Mouse (Mus musculus) E14TG2a.4 (cell line): Measurements from ENCODE around the gene Natd1.

ENCODE experiments used
- CTCF ChIP-seq: conservative IDR thresholded peaks from 2 replicates; pipeline ENCODE4 v1.5.1; 2014; ENCODE audit warnings: low read length
- NANOG ChIP-seq: IDR thresholded peaks from 2 replicates; pipeline ENCODE4 v1.6.1; 2014; ENCODE audit warnings: borderline replicate concordance, low read length, mixed read lengths
- POU5F1 ChIP-seq: IDR thresholded peaks from 2 replicates; pipeline ENCODE4 v1.6.1; 2014; ENCODE audit warnings: low read length, borderline replicate concordance

GRCm38 (mm10) chr11:60903661-60904061, 10.9 kb downstream of the Natd1 start:
- no peak for TF ChIP-seq CTCF
- TF ChIP-seq NANOG, result no peak
- TF ChIP-seq POU5F1, result no peak
